Mouse (Mus musculus) liver, embryonic 14.5 days (tissue): ENCODE data around the gene Fndc11.

Experiments
- CTCF ChIP-seq: IDR thresholded peaks from 2 replicates; pipeline ENCODE4 v1.5.1; 2016; ENCODE audit warnings: antibody characterized with exemption, low read depth, control low read depth
- EP300 ChIP-seq: IDR thresholded peaks from 2 replicates; pipeline ENCODE4 v1.6.1; 2016; ENCODE audit warnings: antibody characterized with exemption, low read depth

GRCm38 (mm10) chr2:181227122-181227521, 7.3 kb downstream of the Fndc11 start:
- TF ChIP-seq CTCF (no peak), EP300 (no peak)
